Mouse (Mus musculus) midbrain, embryonic 14.5 days (tissue): ENCODE data around the gene Vgll4. TPM values are rescaled to one million over a fixed set of nuclear protein-coding genes. Genes with fewer than 3 reads are reported as not detected.

Source experiments
- ATAC-seq: fragments of 200-750 bp; cut with Nextera tagmentation; 2 replicates; pipeline ENCODE4 v1.8.0; 2017; ENCODE audit warnings: moderate number of reproducible peaks, moderate library complexity; ENCODE audit not compliant: low FRiP score, low TSS enrichment
- DNase-seq: peaks from one replicate; pipeline ENCODE4 v3.0.0-alpha.2; 2015
- H3K27ac ChIP-seq: fragments of 300-500 bp; sonication (generic); replicated peaks from 2 replicates; pipeline ENCODE4 v1.5.1; 2014; ENCODE audit warnings: mild to moderate bottlenecking, low read depth, low read length, moderate library complexity
- H3K27me3 ChIP-seq: fragments of 300-500 bp; sonication (generic); 2 replicates; pipeline ENCODE4 v1.6.1; 2014; ENCODE audit warnings: low read length, control low read depth, mixed read lengths; ENCODE audit not compliant: control insufficient read depth, insufficient read depth
- H3K36me3 ChIP-seq: fragments of 300-500 bp; sonication (generic); 2 replicates; pipeline ENCODE4 v1.6.1; 2014; ENCODE audit warnings: low read length, control low read depth; ENCODE audit not compliant: control insufficient read depth, insufficient read depth
- H3K4me1 ChIP-seq: fragments of 300-500 bp; sonication (generic); 2 replicates; pipeline ENCODE4 v1.6.1; 2014; ENCODE audit warnings: mild to moderate bottlenecking, antibody characterized with exemption, low read length, control low read depth; ENCODE audit not compliant: control insufficient read depth, insufficient read depth
- H3K4me2 ChIP-seq: fragments of 300-500 bp; sonication (generic); 2 replicates; pipeline ENCODE4 v1.6.1; 2014; ENCODE audit warnings: mild to moderate bottlenecking, low read length, moderate library complexity
- H3K4me3 ChIP-seq: fragments of 300-500 bp; sonication (generic); replicated peaks from 2 replicates; pipeline ENCODE4 v1.5.1; 2014; ENCODE audit warnings: low read depth, low read length
- H3K9ac ChIP-seq: fragments of 300-500 bp; sonication (generic); replicated peaks from 2 replicates; pipeline ENCODE4 v1.6.1; 2014; ENCODE audit warnings: mild to moderate bottlenecking, low read length, moderate library complexity
- H3K9me3 ChIP-seq: fragments of 300-500 bp; sonication (generic); 2 replicates; pipeline ENCODE4 v1.6.1; 2016; ENCODE audit warnings: low read length, control low read depth, mixed read lengths; ENCODE audit not compliant: control insufficient read depth
- WGBS: fragments of 180-500 bp; shearing (Covaris S2); extraction: QIAGEN DNeasy Blood & Tissue Kit; methylation state at CpG from one replicate; pipeline ENCODE4 v1.1.7; 2014; 5-methylcytosine and 5-hydroxymethylcytosine counted together
- polyA plus RNA-seq: library from polyadenylated mRNA; unstranded; fragments of >200 nt; fragmentation: Nextera tagmentation; extraction: Ambion mirVana; gene quantifications from 2 replicates; pipeline ENCODE4 v1.2.1, GENCODE M21; 2014

The Vgll4 gene
- polyA plus RNA-seq, 1 experiment from 2014 or later: 42.8 TPM

GRCm38 (mm10) chr6:114814882-114815650 is 154.7 kb downstream of the Vgll4 start:
- Histone ChIP-seq H3K9me3 (no peaks in the 10 kb centered on the region), H3K9ac (no peak overlapping the region), H3K27me3 (no peaks in the 10 kb centered on the region), H3K27ac (no peak overlapping the region), H3K4me2 (no peak overlapping the region), H3K36me3 (no peaks in the 10 kb centered on the region), H3K4me1 (0 out of 2 replicates have a peak, but pooled peaks cover 3% of the 10 kb centered on the region), H3K4me3 (no peak overlapping the region)
- WGBS: 95% methylated on average over 5 of the region's 5 CpGs
- ATAC-seq: no peak
- peak; percentile 20 for DNase-seq

- no peak overlapping the region for H3K9ac ChIP-seq
- H3K9me3 ChIP-seq: no peaks in the 10 kb centered on the region
- H3K4me3 ChIP-seq: no peak overlapping the region
- DNase-seq: no peak
- WGBS: 73% methylated on average over 6 of the region's 6 CpGs
- H3K4me1 ChIP-seq: 0 out of 2 replicates have a peak, but pooled peaks cover 3% of the 10 kb centered on the region
- no peaks in the 10 kb centered on the region for H3K36me3 ChIP-seq
- no peak overlapping the region for H3K4me2 ChIP-seq
- ATAC-seq: no peak
- no peaks in the 10 kb centered on the region for H3K27me3 ChIP-seq
- no peak overlapping the region for H3K27ac ChIP-seq
Observed at GRCm38 (mm10) chr6:114814199-114814881, 155.5 kb downstream of the Vgll4 start.

- no peak for ATAC-seq
- 88% methylated on average over 4 of the region's 4 CpGs for WGBS
- H3K27ac ChIP-seq: no peak overlapping the region
Observed at GRCm38 (mm10) chr6:114812779-114813178, 157.0 kb downstream of the Vgll4 start.

GRCm38 (mm10) chr6:114812322-114812721 is 157.5 kb downstream of the Vgll4 start:
- H3K4me1 ChIP-seq: 0 out of 2 replicates have a peak, but pooled peaks cover 3% of the 10 kb centered on the region
- no peaks in the 10 kb centered on the region for H3K36me3 ChIP-seq
- H3K9me3 ChIP-seq: no peaks in the 10 kb centered on the region
- DNase-seq (no peak), ATAC-seq (no peak)
- no peak overlapping the region for H3K4me3 ChIP-seq
- WGBS: 88% methylated on average over 5 of the region's 5 CpGs
- no peak overlapping the region for H3K27ac ChIP-seq
- no peaks in the 10 kb centered on the region for H3K27me3 ChIP-seq
- no peak overlapping the region for H3K9ac ChIP-seq
- H3K4me2 ChIP-seq: no peak overlapping the region

More at GRCm38 (mm10) chr6:114812779-114813178, 157.0 kb downstream of the Vgll4 start:
- Histone ChIP-seq H3K36me3 (no peaks in the 10 kb centered on the region), H3K9me3 (no peaks in the 10 kb centered on the region), H3K4me3 (no peak overlapping the region), H3K4me2 (no peak overlapping the region), H3K27me3 (no peaks in the 10 kb centered on the region), H3K4me1 (0 out of 2 replicates have a peak, but pooled peaks cover 3% of the 10 kb centered on the region), H3K9ac (no peak overlapping the region)
- no peak for DNase-seq

Other genes starting within 250 kb of the Vgll4 start
- gene Tamm41, start 67.9 kb upstream of the Vgll4 start, polyA plus RNA-seq: 53.4 and 55.1 TPM in 2 replicates
- gene Syn2, start 164.9 kb upstream of the Vgll4 start, polyA plus RNA-seq: 39.9 and 44.2 TPM in 2 replicates